In genomic region chr6:4751355-4751754, GRCm38 (mm10) we compare ENCODE assay signal across 16 mouse cellular contexts.
"Had no signal": no experiment of that assay in that cellular context is flagged by ENCODE, and none has a peak within 500 bp of the region (broad histone marks: within the 10 kb centered on the region; RNA-seq: fewer than 3 reads in every experiment).

No protein-coding gene starts in this region.

- H3K4me1 ChIP-seq: lung, embryonic 15.5 days; midbrain, embryonic 13.5 days; midbrain, embryonic 15.5 days; neural tube, embryonic 12.5 days; stomach, embryonic 15.5 days had no signal

- H3K4me3 ChIP-seq: lung, embryonic 15.5 days; megakaryocyte, embryonic 14.5 days; midbrain, embryonic 13.5 days; midbrain, embryonic 15.5 days; neural tube, embryonic 12.5 days; stomach, embryonic 15.5 days had no signal

- H3K4me2 ChIP-seq: lung, embryonic 15.5 days; midbrain, embryonic 11.5 days; midbrain, embryonic 13.5 days; midbrain, embryonic 15.5 days; neural tube, embryonic 12.5 days; stomach, embryonic 15.5 days had no signal

- H3K27me3 ChIP-seq: lung, embryonic 15.5 days; megakaryocyte, embryonic 14.5 days; midbrain, embryonic 13.5 days; midbrain, embryonic 15.5 days; neural tube, embryonic 12.5 days; stomach, embryonic 15.5 days had no signal

- ATAC-seq: lung, postnatal 0 days; midbrain, embryonic 13.5 days; midbrain, embryonic 15.5 days had no signal

- H3K9me3 ChIP-seq: lung, embryonic 15.5 days; stomach, embryonic 15.5 days had no signal

- H3K27ac ChIP-seq: lung, embryonic 15.5 days; macrophage; midbrain, embryonic 13.5 days; midbrain, embryonic 15.5 days; neural tube, embryonic 12.5 days; stomach, embryonic 15.5 days; stomach, postnatal 0 days had no signal

- DNase-seq: lung, postnatal 14 days; lung, postnatal 36 days; right cerebral cortex, postnatal 14 days; thymus, adult 2 months; thymus, postnatal 25 days; thymus, postnatal 4 days had no signal

- H3K9ac ChIP-seq: lung, embryonic 15.5 days; midbrain, embryonic 13.5 days; midbrain, embryonic 15.5 days; neural tube, embryonic 12.5 days; stomach, embryonic 15.5 days had no signal

- H3K36me3 ChIP-seq: midbrain, embryonic 15.5 days; stomach, embryonic 15.5 days had no signal
